Mouse (Mus musculus) CH12.LX (cell line): ENCODE data around the gene Src. TPM values are rescaled to one million over a fixed set of nuclear protein-coding genes. Genes with fewer than 3 reads are reported as not detected.

Source experiments
- DNase-seq: peaks from one replicate; pipeline ENCODE4 v3.0.0-alpha.2; 2013; ENCODE audit errors: extremely low read depth
- H3K27ac ChIP-seq: 2 replicates; pipeline ENCODE4 v1.5.1; 2012; ENCODE audit warnings: low read depth, mild to moderate bottlenecking, control low read depth, moderate library complexity; ENCODE audit not compliant: insufficient read depth
- H3K27me3 ChIP-seq: replicated peaks from 2 replicates; pipeline ENCODE3; 2012; ENCODE audit warnings: inconsistent platforms
- H3K36me3 ChIP-seq, 2 experiments: replicated peaks in 1 of 2; 2 replicates each; pipeline versions ENCODE3 to v1.6.1; 2012; ENCODE audit warnings: inconsistent platforms in 1 of 2, low read length in 1 of 2, mild to moderate bottlenecking in 1 of 2, mixed read lengths in 1 of 2, moderate library complexity in 1 of 2; ENCODE audit not compliant: control insufficient read depth in 1 of 2, insufficient read depth in 1 of 2
- H3K4me1 ChIP-seq, 2 experiments: 2 replicates each; pipeline ENCODE4 v1.6.1; 2012; ENCODE audit warnings: inconsistent platforms in 1 of 2, moderate library complexity in 1 of 2; ENCODE audit not compliant: insufficient read depth in 2 of 2, control insufficient read depth in 1 of 2
- H3K4me2 ChIP-seq: 2 replicates; pipeline ENCODE4 v1.6.1; 2012; ENCODE audit warnings: low read depth, mild to moderate bottlenecking, control low read depth; ENCODE audit not compliant: poor library complexity, insufficient read depth, severe bottlenecking
- H3K4me3 ChIP-seq, 3 experiments: fragments of 150-350 bp in 1 of 3; sonication (generic) in 1 of 3; replicated peaks in 1 of 3; 2 replicates each; pipeline versions ENCODE3 to v1.5.1; 2011 to 2012; ENCODE audit warnings: low read depth in 2 of 3, low read length in 2 of 3, mild to moderate bottlenecking in 2 of 3, moderate library complexity in 2 of 3, control low read depth in 1 of 3, improper control_type of control experiment in 1 of 3, inconsistent platforms in 1 of 3, mixed read lengths in 1 of 3; ENCODE audit not compliant: poor library complexity in 1 of 3
- H3K79me2 ChIP-seq: replicated peaks from 2 replicates; pipeline ENCODE4 v1.6.1; 2012; ENCODE audit warnings: mild to moderate bottlenecking, moderate library complexity; ENCODE audit not compliant: control insufficient read depth, poor library complexity, insufficient read depth, severe bottlenecking; ENCODE audit errors: extremely low read depth
- H3K9ac ChIP-seq: 2 replicates; pipeline ENCODE4 v1.6.1; 2012; ENCODE audit warnings: low read depth, mild to moderate bottlenecking, control low read depth, moderate library complexity; ENCODE audit not compliant: insufficient read depth
- H3K9me3 ChIP-seq: replicated peaks from 2 replicates; pipeline ENCODE3; 2012; ENCODE audit warnings: low read length, inconsistent platforms, mixed read lengths
- CTCF ChIP-seq, 2 experiments: IDR thresholded peaks in 1 of 2; conservative IDR thresholded peaks in 1 of 2; 2 replicates each; pipeline ENCODE4 v1.5.1; 2011 to 2012; ENCODE audit warnings: low read depth in 2 of 2, low read length in 2 of 2, improper control_type of control experiment in 1 of 2, inconsistent platforms in 1 of 2, mild to moderate bottlenecking in 1 of 2, moderate library complexity in 1 of 2
- ELF1 ChIP-seq: IDR thresholded peaks from 2 replicates; pipeline ENCODE4 v1.6.1; 2014; ENCODE audit warnings: low read depth, mild to moderate bottlenecking, inconsistent platforms, low read length, improper control_type of control experiment
- HCFC1 ChIP-seq: IDR thresholded peaks from 2 replicates; pipeline ENCODE4 v1.6.1; 2012; ENCODE audit warnings: low read depth, mild to moderate bottlenecking, inconsistent platforms, low read length, improper control_type of control experiment
- IRF4 ChIP-seq: IDR thresholded peaks from 2 replicates; pipeline ENCODE4 v1.6.1; 2014; ENCODE audit warnings: low read depth, mild to moderate bottlenecking, inconsistent platforms, low read length, improper control_type of control experiment
- JUND ChIP-seq: conservative IDR thresholded peaks from 2 replicates; pipeline ENCODE4 v1.6.1; 2011; ENCODE audit warnings: low read depth, low read length, improper control_type of control experiment
- MAFK ChIP-seq: IDR thresholded peaks from 2 replicates; pipeline ENCODE4 v1.6.1; 2011; ENCODE audit warnings: low read length, improper control_type of control experiment; ENCODE audit not compliant: insufficient replicate concordance
- MAZ ChIP-seq: IDR thresholded peaks from 2 replicates; pipeline ENCODE4 v1.6.1; 2012; ENCODE audit warnings: low read depth, mild to moderate bottlenecking, inconsistent platforms, low read length, improper control_type of control experiment, moderate library complexity
- MXI1 ChIP-seq: IDR thresholded peaks from 2 replicates; pipeline ENCODE4 v1.6.1; 2011; ENCODE audit warnings: mild to moderate bottlenecking, low read depth, low read length, improper control_type of control experiment
- MYC ChIP-seq: IDR thresholded peaks from 2 replicates; pipeline ENCODE4 v1.6.1; 2011; ENCODE audit warnings: low read depth, mild to moderate bottlenecking, improper control_type of control experiment, low read length
- NELFE ChIP-seq: IDR thresholded peaks from 2 replicates; pipeline ENCODE4 v1.6.1; 2011; ENCODE audit warnings: low read depth, low read length, improper control_type of control experiment
- NRF1 ChIP-seq: IDR thresholded peaks from 2 replicates; pipeline ENCODE4 v1.6.1; 2014; ENCODE audit warnings: low read depth, mild to moderate bottlenecking, inconsistent platforms, low read length, improper control_type of control experiment, moderate library complexity
- POLR2A ChIP-seq: IDR thresholded peaks from 2 replicates; pipeline ENCODE4 v1.6.1; 2011; ENCODE audit warnings: low read depth, mild to moderate bottlenecking, improper control_type of control experiment, low read length
- RAD21 ChIP-seq: IDR thresholded peaks from 2 replicates; pipeline ENCODE4 v1.6.1; 2011; ENCODE audit warnings: low read depth, mild to moderate bottlenecking, low read length, improper control_type of control experiment, moderate library complexity
- RCOR1 ChIP-seq: conservative IDR thresholded peaks from 2 replicates; pipeline ENCODE4 v1.6.1; 2012; ENCODE audit warnings: low read depth, mild to moderate bottlenecking, inconsistent platforms, low read length, improper control_type of control experiment
- SMC3 ChIP-seq: IDR thresholded peaks from 2 replicates; pipeline ENCODE4 v1.6.1; 2011; ENCODE audit warnings: low read depth, low read length, improper control_type of control experiment
- TBP ChIP-seq: conservative IDR thresholded peaks from 2 replicates; pipeline ENCODE4 v1.6.1; 2011; ENCODE audit warnings: low read depth, low read length, improper control_type of control experiment
- TCF12 ChIP-seq: IDR thresholded peaks from 2 replicates; pipeline ENCODE4 v1.6.1; 2014; ENCODE audit warnings: low read depth, mild to moderate bottlenecking, inconsistent platforms, low read length, improper control_type of control experiment
- UBTF ChIP-seq: IDR thresholded peaks from 2 replicates; pipeline ENCODE4 v1.6.1; 2012; ENCODE audit warnings: low read depth, mild to moderate bottlenecking, inconsistent platforms, low read length, improper control_type of control experiment, moderate library complexity
- USF2 ChIP-seq: conservative IDR thresholded peaks from 2 replicates; pipeline ENCODE4 v1.6.1; 2011; ENCODE audit warnings: low read depth, low read length, improper control_type of control experiment
- ZKSCAN1 ChIP-seq: IDR thresholded peaks from 2 replicates; pipeline ENCODE4 v1.6.1; 2012; ENCODE audit warnings: low read depth, inconsistent platforms, low read length, improper control_type of control experiment, borderline replicate concordance
- ZMIZ1 ChIP-seq: IDR thresholded peaks from 2 replicates; pipeline ENCODE4 v1.6.1; 2012; ENCODE audit warnings: low read depth, mild to moderate bottlenecking, inconsistent platforms, low read length, improper control_type of control experiment
- ZNF384 ChIP-seq: IDR thresholded peaks from 2 replicates; pipeline ENCODE4 v1.6.1; 2012; ENCODE audit warnings: low read depth, low read length, improper control_type of control experiment, inconsistent platforms
- dilution Hi-C: fragments of 300-500 bp; cut with MboI; formaldehyde crosslinking; loops from 2 replicates; pipeline ENCODE4 v1.14.3; 2020; ENCODE audit warnings: low sequenced_read_pairs; ENCODE audit not compliant: extremely low pct_unique_long_range_greater_than_20kb, extremely low pct_ligation_motif_present
- in situ Hi-C: fragments of 300-500 bp; cut with MboI; formaldehyde crosslinking; loops from 3 replicates; pipeline ENCODE4 v1.14.3; 2019; ENCODE audit warnings: low sequenced_read_pairs, low pct_ligation_motif_present, low pct_unique_long_range_greater_than_20kb, mixed read lengths
- polyA plus RNA-seq: library from polyadenylated mRNA; unstranded; fragments of >175 nt; gene quantifications from 2 replicates; pipeline ENCODE4 v1.2.1, GENCODE M21; 2012; ENCODE audit warnings: low read depth; ENCODE audit not compliant: insufficient read length
- total RNA-seq, 2 experiments: library from RNA; depleted of rRNA; stranded (reverse); fragments of 300-350 nt in 1 of 2; fragments of >200 nt in 1 of 2; gene quantifications; 2 replicates each; pipeline ENCODE4 v1.2.3; 2012 to 2014

Src gene
- total and polyA plus RNA-seq, 3 experiments: 0.20 to 0.37 (median 0.25) TPM

DNA sequence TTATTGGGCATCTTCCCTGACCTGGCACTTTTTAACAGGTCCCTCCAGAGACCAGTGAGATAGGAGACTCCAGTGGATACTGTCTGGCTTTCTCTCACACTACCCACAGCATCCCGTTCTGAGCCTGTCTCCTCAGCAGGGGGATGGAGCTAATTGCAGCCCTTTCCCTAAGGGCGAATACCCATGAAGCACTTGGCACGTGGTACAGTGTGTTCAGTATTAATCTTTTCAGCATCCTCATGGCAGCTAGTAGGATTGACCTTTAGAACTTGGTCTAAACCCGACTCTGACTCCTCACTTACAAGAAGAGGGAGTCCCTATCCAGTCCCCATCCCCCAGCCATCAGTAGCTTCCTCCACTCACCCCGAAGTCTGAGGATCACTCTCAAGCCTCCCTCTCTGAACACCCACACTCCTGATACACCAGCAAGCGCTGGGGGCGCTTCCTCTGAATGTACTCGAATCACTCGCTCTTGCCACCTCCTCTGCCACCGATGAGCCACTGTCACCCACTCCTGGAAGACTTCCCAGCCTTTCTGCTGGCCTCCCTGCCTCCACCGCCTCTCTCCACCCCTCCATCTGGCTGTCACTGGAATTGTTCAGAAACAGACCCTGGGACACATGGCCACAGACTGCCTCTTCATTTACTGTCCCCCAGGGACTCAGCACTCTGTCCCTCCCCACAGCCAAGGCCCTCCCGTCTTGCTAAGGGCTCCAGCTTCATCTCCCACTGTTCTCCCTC is 8.3 kb upstream of the Src start:
- Histone ChIP-seq H3K4me2 (no peak overlapping the region), H3K4me1 (peaks cover 0 to 7% of the 10 kb centered on the region in 2 experiments; a peak in 1 of 4 replicates), H3K27ac (no peak overlapping the region), H3K36me3 (no peaks in the 10 kb centered on the region), H3K9me3 (no peaks in the 10 kb centered on the region), H3K4me3 (no peak overlapping the region), H3K9ac (no peak overlapping the region), H3K27me3 (peaks cover 4% of the 10 kb centered on the region), H3K79me2 (no peaks in the 10 kb centered on the region)
- dilution Hi-C loops (no loop called here), in situ Hi-C loops (no loop called here)
- DNase-seq: no peak
- TF ChIP-seq UBTF: no peak

DNA sequence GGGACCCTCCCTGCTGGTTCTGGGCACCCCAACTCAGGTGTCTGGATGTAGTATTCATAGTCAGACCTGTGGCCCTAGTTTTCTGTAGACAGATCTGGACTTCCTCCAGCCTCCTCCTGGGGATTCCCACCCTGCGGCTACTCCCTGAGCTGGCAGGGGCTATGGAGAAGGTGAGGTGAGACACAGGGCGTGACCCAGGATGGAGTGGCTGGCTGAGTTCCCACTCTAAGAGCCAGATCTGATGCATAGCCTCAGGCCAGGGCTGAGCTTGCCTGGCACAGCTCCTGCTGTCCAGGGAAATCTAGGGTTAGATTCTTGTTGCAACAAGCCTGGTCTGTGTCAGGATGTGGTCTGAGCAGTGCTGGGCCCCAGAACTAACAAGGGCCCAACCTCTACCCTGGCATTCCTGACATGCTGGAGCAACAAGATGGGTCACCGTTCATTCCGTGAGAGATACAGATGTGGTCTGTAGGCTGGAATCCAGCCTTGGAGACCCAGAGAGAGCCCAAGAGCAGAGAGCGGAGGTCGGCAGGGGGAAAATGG is 7.0 kb upstream of the Src start:
- Histone ChIP-seq H3K27ac (no peak overlapping the region), H3K9me3 (no peaks in the 10 kb centered on the region), H3K4me3 (no peak overlapping the region), H3K9ac (no peak overlapping the region), H3K27me3 (peaks cover 4% of the 10 kb centered on the region), H3K79me2 (no peaks in the 10 kb centered on the region), H3K4me2 (no peak overlapping the region), H3K36me3 (no peaks in the 10 kb centered on the region), H3K4me1 (no peaks in the 10 kb centered on the region)
- in situ Hi-C loops: no loop called here
- dilution Hi-C loops: no loop called here
- no peak for TF ChIP-seq ELF1
- TF ChIP-seq MXI1: no peak
- no peak for TF ChIP-seq NELFE
- no peak for TF ChIP-seq HCFC1
- TF ChIP-seq TBP: no peak
- no peak for TF ChIP-seq RAD21
- TF ChIP-seq ZKSCAN1: no peak
- no peak for TF ChIP-seq ZNF384
- no peak for TF ChIP-seq CTCF (conservative IDR thresholded peaks at IDR 0.05 in 1 of 2, IDR thresholded peaks at IDR 0.05 in 1 of 2; ENCODE audit: low read depth in 2 of 2, low read length in 2 of 2)
- TF ChIP-seq SMC3: no peak
- no peak for TF ChIP-seq IRF4
- TF ChIP-seq NRF1: no peak
- no peak for TF ChIP-seq MAZ
- no peak for DNase-seq

DNA sequence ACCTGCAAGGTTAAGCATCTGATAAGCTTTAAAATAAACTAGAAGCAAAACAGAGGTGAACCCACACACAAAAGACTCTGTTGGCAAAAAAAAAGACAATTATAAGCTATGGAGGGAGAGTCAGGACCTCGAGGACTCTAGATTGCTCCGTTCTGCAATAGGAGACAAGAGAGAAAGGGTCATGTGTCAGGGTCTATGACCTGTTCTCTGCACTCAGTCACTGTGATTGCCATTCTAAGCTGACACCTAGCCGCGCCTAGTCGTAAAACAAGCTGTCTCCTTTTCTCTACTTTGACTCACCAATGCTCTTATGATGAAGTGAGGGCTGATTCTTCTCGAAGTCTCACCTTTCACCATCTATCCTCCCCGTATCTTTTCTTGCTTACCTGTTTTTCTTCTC is 5.7 kb upstream of the Src start:
- H3K4me2 ChIP-seq: no peak overlapping the region
- no peak overlapping the region for H3K9ac ChIP-seq
- no peak overlapping the region for H3K27ac ChIP-seq
- H3K36me3 ChIP-seq: no peaks in the 10 kb centered on the region
- dilution Hi-C loops (no loop called here), in situ Hi-C loops (no loop called here)
- no peak for DNase-seq
- TF ChIP-seq USF2: no peak
- TF ChIP-seq SMC3: no peak
- no peak for TF ChIP-seq ZMIZ1
- TF ChIP-seq TCF12: no peak
- TF ChIP-seq JUND: no peak
- no peak for TF ChIP-seq NELFE
- TF ChIP-seq MYC: no peak
- no peak for TF ChIP-seq RCOR1
- no peak for TF ChIP-seq IRF4
- no peak for TF ChIP-seq POLR2A
- no peak for TF ChIP-seq MAFK
- H3K4me1 ChIP-seq: peaks cover 5 to 8% of the 10 kb centered on the region in 2 experiments
- no peaks in the 10 kb centered on the region for H3K79me2 ChIP-seq
- no peak overlapping the region for H3K4me3 ChIP-seq
- H3K27me3 ChIP-seq: peaks cover 4% of the 10 kb centered on the region
- no peaks in the 10 kb centered on the region for H3K9me3 ChIP-seq
